Mouse (Mus musculus) bone marrow, adult 2 months (tissue): ENCODE data around the gene Rnf115. TPM values are rescaled to one million over a fixed set of nuclear protein-coding genes. Genes with fewer than 3 reads are reported as not detected.

Source experiments
- H3K27ac ChIP-seq: fragments of 200-500 bp; 2 replicates; pipeline ENCODE4 v1.5.1; 2012; ENCODE audit warnings: low read depth, mild to moderate bottlenecking, control low read depth, inconsistent platforms, low read length; ENCODE audit not compliant: control insufficient read depth, poor library complexity, insufficient read depth
- H3K4me1 ChIP-seq: fragments of 200-500 bp; 2 replicates; pipeline ENCODE4 v1.6.1; 2011; ENCODE audit warnings: low read length; ENCODE audit not compliant: control insufficient read depth, insufficient read depth
- H3K4me3 ChIP-seq: fragments of 200-500 bp; replicated peaks from 2 replicates; pipeline ENCODE3; 2011; ENCODE audit warnings: mild to moderate bottlenecking, low read depth, low read length, control low read depth; ENCODE audit not compliant: control insufficient read depth
- CTCF ChIP-seq: fragments of 200-500 bp; IDR thresholded peaks from 2 replicates; pipeline ENCODE4 v1.5.1; 2011; ENCODE audit warnings: low read length, control low read depth; ENCODE audit not compliant: control insufficient read depth, insufficient read depth
- POLR2A ChIP-seq: fragments of 200-500 bp; IDR thresholded peaks from 2 replicates; pipeline ENCODE4 v1.6.1; 2011; ENCODE audit warnings: low read depth, mild to moderate bottlenecking, control low read depth, low read length, borderline replicate concordance; ENCODE audit not compliant: control insufficient read depth
- WGBS: fragments of 180-500 bp; shearing (Covaris S2); methylation state at CpG from one replicate; pipeline ENCODE4 v1.1.7; 2018; 5-methylcytosine and 5-hydroxymethylcytosine counted together
- polyA plus RNA-seq: library from polyadenylated mRNA; stranded (reverse); fragments of >200 nt; gene quantifications from 2 replicates; pipeline ENCODE4 v1.2.4, GENCODE M21; 2011; ENCODE audit warnings: low replicate concordance; ENCODE audit not compliant: missing spikeins, insufficient read depth, insufficient read length

The Rnf115 gene
- polyA plus RNA-seq, 1 experiment = 17.2 TPM

DNA sequence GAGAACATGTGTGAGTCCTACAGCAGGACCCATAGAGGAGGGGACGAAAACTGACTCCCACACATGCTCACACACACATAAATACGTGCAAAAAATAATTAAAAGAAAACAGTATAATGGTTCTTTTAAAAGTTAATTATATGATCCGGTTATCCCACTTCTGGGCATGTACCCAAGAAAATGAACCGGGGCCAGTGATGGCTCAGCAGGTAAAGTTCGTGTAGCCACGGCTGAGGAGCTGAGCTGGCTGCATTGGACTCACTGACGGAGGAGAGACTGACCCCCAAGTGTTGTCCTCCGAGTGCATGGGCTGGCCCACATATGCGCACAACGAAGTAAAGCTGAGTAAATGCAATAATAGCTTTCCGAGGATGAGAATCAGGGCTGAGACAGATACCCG, 97.2 kb downstream of the Rnf115 start:
- TF ChIP-seq POLR2A (no peak), CTCF (peak; percentile 2; the same call in 1 of the 2 replicates)
- 84% methylated on average over 12 of the region's 12 CpGs for WGBS

GRCm38 (mm10) chr3:96825261-96825660, 97.8 kb downstream of the Rnf115 start:
- WGBS = 46% methylated on average over 11 of the region's 11 CpGs
- H3K4me1 ChIP-seq = no peaks in the 10 kb centered on the region
- H3K4me3 ChIP-seq = no peak overlapping the region
- no peak for TF ChIP-seq POLR2A
- H3K27ac ChIP-seq = no peak overlapping the region

More for the DNA sequence above, 97.2 kb downstream of the Rnf115 start:
- Histone ChIP-seq H3K4me1 (no peaks in the 10 kb centered on the region; the same call in 1 of the 2 replicates), H3K4me3 (no peak overlapping the region), H3K27ac (no peak overlapping the region)

GRCm38 (mm10) chr3:96828308-96828864, 100.9 kb downstream of the Rnf115 start:
- WGBS = 72% methylated on average over 15 of the region's 15 CpGs
- no peak overlapping the region for H3K4me3 ChIP-seq
- TF ChIP-seq POLR2A = no peak
- no peak for TF ChIP-seq CTCF
- no peak overlapping the region for H3K27ac ChIP-seq
- H3K4me1 ChIP-seq = no peaks in the 10 kb centered on the region

- 64% methylated on average over 1 of the region's 1 CpGs for WGBS
- TF ChIP-seq CTCF (no peak), POLR2A (no peak)
- Histone ChIP-seq H3K4me3 (no peak within 1 kb of the TSS), H3K4me1 (no peaks in the 10 kb centered on the region), H3K27ac (no peak within 1 kb of the TSS)
Observed at GRCm38 (mm10) chr3:96828984-96829383, 101.5 kb downstream of the Rnf115 start, which contains the start of the genes Pdzk1 and Cd160. TSS of gene Pdzk1 (plus strand) at chr3:96829284. TSS of gene Cd160 (minus strand) at chr3:96829351.

DNA sequence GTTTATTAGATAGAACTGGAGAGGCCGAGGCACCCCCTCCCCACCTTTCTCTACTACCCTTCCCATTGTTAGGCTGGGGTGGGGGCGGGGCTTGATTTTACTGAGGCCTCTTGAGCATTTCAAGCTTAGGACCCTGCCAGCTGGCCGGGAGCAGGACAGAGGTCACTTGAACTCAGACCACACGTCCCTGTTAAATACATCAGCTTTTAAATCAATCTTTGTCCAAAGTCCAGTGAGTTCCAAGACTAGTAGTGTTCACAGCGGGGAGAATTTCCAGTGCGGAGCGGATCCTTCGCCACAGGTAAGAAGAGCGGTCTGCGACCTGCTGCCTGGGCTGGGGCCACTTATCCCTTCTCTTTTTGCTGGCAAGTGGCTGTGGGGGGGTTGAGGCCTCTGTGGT, 102.4 kb downstream of the Rnf115 start:
- H3K4me1 ChIP-seq = no peaks in the 10 kb centered on the region
- no peak overlapping the region for H3K4me3 ChIP-seq
- WGBS = 89% methylated on average over 10 of the region's 10 CpGs
- no peak overlapping the region for H3K27ac ChIP-seq
- TF ChIP-seq POLR2A (no peak), CTCF (no peak)

GRCm38 (mm10) chr3:96832930-96833329, 105.5 kb downstream of the Rnf115 start:
- WGBS = 76% methylated on average over 5 of the region's 5 CpGs
- no peak overlapping the region for H3K27ac ChIP-seq
- no peak overlapping the region for H3K4me3 ChIP-seq
- H3K4me1 ChIP-seq = no peaks in the 10 kb centered on the region
- TF ChIP-seq POLR2A = no peak
- no peak for TF ChIP-seq CTCF

- Histone ChIP-seq H3K4me3 (no peak overlapping the region), H3K27ac (no peak overlapping the region), H3K4me1 (no peaks in the 10 kb centered on the region)
- WGBS = 76% methylated on average over 7 of the region's 7 CpGs
- no peak for TF ChIP-seq POLR2A
- no peak for TF ChIP-seq CTCF
Observed at GRCm38 (mm10) chr3:96834587-96835348, 107.3 kb downstream of the Rnf115 start.

- Histone ChIP-seq H3K4me1 (no peaks in the 10 kb centered on the region), H3K27ac (no peak overlapping the region), H3K4me3 (no peak overlapping the region)
- 53% methylated on average over 2 of the region's 2 CpGs for WGBS
- TF ChIP-seq CTCF (no peak), POLR2A (no peak)
Observed at GRCm38 (mm10) chr3:96836414-96836813, 109.0 kb downstream of the Rnf115 start.
